Mouse (Mus musculus): ENCODE measurements at regions not wholly inside any gene's neighbourhood (a gene's known extent, or its start where the extent isn't known, plus 50 kb on each side); places are given as distances from the start of the nearest gene placed in this dataset.

GRCm38 (mm10) chr14:54002083-54002482 is 251.8 kb downstream of the Dad1 start:
- TF ChIP-seq GABPA (IDR thresholded peaks at IDR 0.05; ENCODE audit: insufficient replicate concordance, low read depth, low read length), result no peak
- no peak for TF ChIP-seq KAT2A (IDR thresholded peaks at IDR 0.05; ENCODE audit: insufficient replicate concordance, low read length)
- TF ChIP-seq PAX5 (IDR thresholded peaks at IDR 0.05; ENCODE audit: low read length), result no peak
- TF ChIP-seq SIN3A (IDR thresholded peaks at IDR 0.05; ENCODE audit: low read length), result no peak
- TF ChIP-seq MYC (IDR thresholded peaks at IDR 0.05; ENCODE audit: low read depth, low read length), result no peak
- TF ChIP-seq CTCF (conservative IDR thresholded peaks at IDR 0.05 in 1 of 2, IDR thresholded peaks at IDR 0.05 in 1 of 2; ENCODE audit: low read depth in 2 of 2, low read length in 2 of 2), result no peak
- TF ChIP-seq CHD1 (IDR thresholded peaks at IDR 0.05; ENCODE audit: low read depth, low read length), result no peak
- no peak for TF ChIP-seq TCF12 (IDR thresholded peaks at IDR 0.05; ENCODE audit: low read depth, low read length)
- TF ChIP-seq MAX (IDR thresholded peaks at IDR 0.05; ENCODE audit: low read length), result no peak
- no peak for TF ChIP-seq ZC3H11A (IDR thresholded peaks at IDR 0.05; ENCODE audit: low read depth, low read length)
- no peak for DNase-seq (ENCODE audit: extremely low read depth)
- Histone ChIP-seq H3K79me2 (replicated peaks; ENCODE audit: control insufficient read depth, extremely low read depth, insufficient read depth, poor library complexity, severe bottlenecking) (no peaks in the 10 kb centered on the region), H3K27me3 (replicated peaks) (no peaks in the 10 kb centered on the region), H3K36me3 (replicated peaks in 1 of 2; ENCODE audit: control insufficient read depth in 1 of 2, insufficient read depth in 1 of 2, low read length in 1 of 2) (no peaks in the 10 kb centered on the region), H3K9ac (ENCODE audit: insufficient read depth, low read depth) (no peak overlapping the region), H3K4me3 (replicated peaks in 1 of 3; ENCODE audit: low read depth in 2 of 3, low read length in 2 of 3, poor library complexity in 1 of 3) (no peak overlapping the region), H3K27ac (ENCODE audit: insufficient read depth, low read depth) (no peak overlapping the region), H3K4me1 (ENCODE audit: control insufficient read depth in 1 of 2, insufficient read depth in 2 of 2) (peaks cover 0 to 2% of the 10 kb centered on the region in 2 experiments; a peak in 1 of 4 replicates), H3K9me3 (replicated peaks; ENCODE audit: low read length) (no peaks in the 10 kb centered on the region), H3K4me2 (ENCODE audit: insufficient read depth, low read depth, poor library complexity, severe bottlenecking) (no peak overlapping the region)
- in situ Hi-C loops (cut with MboI; ENCODE audit: low pct_ligation_motif_present, low pct_unique_long_range_greater_than_20kb, low sequenced_read_pairs) (no loop called here), dilution Hi-C loops (cut with MboI; ENCODE audit: extremely low pct_ligation_motif_present, extremely low pct_unique_long_range_greater_than_20kb, low sequenced_read_pairs) (no loop called here)

- Histone ChIP-seq H3K4me2 (ENCODE audit: insufficient read depth, low read depth, poor library complexity, severe bottlenecking) (no peak overlapping the region), H3K36me3 (replicated peaks in 1 of 2; ENCODE audit: control insufficient read depth in 1 of 2, insufficient read depth in 1 of 2, low read length in 1 of 2) (no peaks in the 10 kb centered on the region), H3K9ac (ENCODE audit: insufficient read depth, low read depth) (no peak overlapping the region), H3K4me3 (replicated peaks in 1 of 3; ENCODE audit: low read depth in 2 of 3, low read length in 2 of 3, poor library complexity in 1 of 3) (no peak overlapping the region), H3K9me3 (replicated peaks; ENCODE audit: low read length) (no peaks in the 10 kb centered on the region), H3K4me1 (ENCODE audit: control insufficient read depth in 1 of 2, insufficient read depth in 2 of 2) (0 out of 4 replicates have a peak, but pooled peaks cover 0 to 2% of the 10 kb centered on the region in 2 experiments), H3K27me3 (replicated peaks) (no peaks in the 10 kb centered on the region), H3K79me2 (replicated peaks; ENCODE audit: control insufficient read depth, extremely low read depth, insufficient read depth, poor library complexity, severe bottlenecking) (no peaks in the 10 kb centered on the region), H3K27ac (ENCODE audit: insufficient read depth, low read depth) (no peak overlapping the region)
- peak; percentile 20 for DNase-seq (ENCODE audit: extremely low read depth)
- in situ Hi-C loops (cut with MboI; ENCODE audit: low pct_ligation_motif_present, low pct_unique_long_range_greater_than_20kb, low sequenced_read_pairs) (no loop called here), dilution Hi-C loops (cut with MboI; ENCODE audit: extremely low pct_ligation_motif_present, extremely low pct_unique_long_range_greater_than_20kb, low sequenced_read_pairs) (no loop called here)
- TF ChIP-seq TCF12 (IDR thresholded peaks at IDR 0.05; ENCODE audit: low read depth, low read length), result no peak
- no peak for TF ChIP-seq NELFE (IDR thresholded peaks at IDR 0.05; ENCODE audit: low read depth, low read length)
- no peak for TF ChIP-seq BHLHE40 (IDR thresholded peaks at IDR 0.05; ENCODE audit: low read depth, low read length)
- no peak for TF ChIP-seq ZC3H11A (IDR thresholded peaks at IDR 0.05; ENCODE audit: low read depth, low read length)
- TF ChIP-seq ETS1 (conservative IDR thresholded peaks at IDR 0.05; ENCODE audit: low read depth, low read length), result no peak
- no peak for TF ChIP-seq MXI1 (IDR thresholded peaks at IDR 0.05; ENCODE audit: low read depth, low read length)
- no peak for TF ChIP-seq KAT2A (IDR thresholded peaks at IDR 0.05; ENCODE audit: insufficient replicate concordance, low read length)
- TF ChIP-seq UBTF (IDR thresholded peaks at IDR 0.05; ENCODE audit: low read depth, low read length), result no peak
- TF ChIP-seq MAFK (IDR thresholded peaks at IDR 0.05; ENCODE audit: insufficient replicate concordance, low read length), result no peak
- no peak for TF ChIP-seq EP300 (IDR thresholded peaks at IDR 0.05; ENCODE audit: low read length)
- TF ChIP-seq JUN (IDR thresholded peaks at IDR 0.05; ENCODE audit: insufficient read depth, low read depth, low read length), result no peak
- TF ChIP-seq CHD2 (IDR thresholded peaks at IDR 0.05; ENCODE audit: low read length), result no peak
- no peak for TF ChIP-seq HCFC1 (IDR thresholded peaks at IDR 0.05; ENCODE audit: low read depth, low read length)
- no peak for TF ChIP-seq MAZ (IDR thresholded peaks at IDR 0.05; ENCODE audit: low read depth, low read length)
- TF ChIP-seq GABPA (IDR thresholded peaks at IDR 0.05; ENCODE audit: insufficient replicate concordance, low read depth, low read length), result no peak
- no peak for TF ChIP-seq ZNF384 (IDR thresholded peaks at IDR 0.05; ENCODE audit: low read depth, low read length)
- TF ChIP-seq ZMIZ1 (IDR thresholded peaks at IDR 0.05; ENCODE audit: low read depth, low read length), result no peak
- TF ChIP-seq MAX (IDR thresholded peaks at IDR 0.05; ENCODE audit: low read length), result peak; percentile 25; the same call in 1 of the 2 replicates
- peak; percentile 55 for TF ChIP-seq SMC3 (IDR thresholded peaks at IDR 0.05; ENCODE audit: low read depth, low read length)
- TF ChIP-seq NRF1 (IDR thresholded peaks at IDR 0.05; ENCODE audit: low read depth, low read length), result no peak
- no peak for TF ChIP-seq ELF1 (IDR thresholded peaks at IDR 0.05; ENCODE audit: low read depth, low read length)
- TF ChIP-seq CTCF (conservative IDR thresholded peaks at IDR 0.05 in 1 of 2, IDR thresholded peaks at IDR 0.05 in 1 of 2; ENCODE audit: low read depth in 2 of 2, low read length in 2 of 2), result peak in 1 of 2 experiments; percentile 67; a peak in 3 of 4 replicates
- no peak for TF ChIP-seq PAX5 (IDR thresholded peaks at IDR 0.05; ENCODE audit: low read length)
- TF ChIP-seq POLR2AphosphoS2 (IDR thresholded peaks at IDR 0.05; ENCODE audit: low read depth, low read length), result no peak
- no peak for TF ChIP-seq MYC (IDR thresholded peaks at IDR 0.05; ENCODE audit: low read depth, low read length)
- TF ChIP-seq POLR2A (IDR thresholded peaks at IDR 0.05; ENCODE audit: low read depth, low read length), result no peak
- no peak for TF ChIP-seq E2F4 (IDR thresholded peaks at IDR 0.05; ENCODE audit: insufficient replicate concordance, low read depth, low read length)
- TF ChIP-seq RAD21 (IDR thresholded peaks at IDR 0.05; ENCODE audit: low read depth, low read length), result peak; percentile 71
- no peak for TF ChIP-seq ZKSCAN1 (IDR thresholded peaks at IDR 0.05; ENCODE audit: borderline replicate concordance, low read depth, low read length)
- TF ChIP-seq RCOR1 (conservative IDR thresholded peaks at IDR 0.05; ENCODE audit: low read depth, low read length), result no peak
- TF ChIP-seq USF1 (IDR thresholded peaks at IDR 0.05; ENCODE audit: low read depth, low read length), result no peak
Measured at GRCm38 (mm10) chr14:54000527-54000926, 253.4 kb downstream of the Dad1 start.
